Mouse (Mus musculus) liver, embryonic 14.5 days (tissue): ENCODE results near the gene Lair1.

Experiments used
- CTCF ChIP-seq: IDR thresholded peaks from 2 replicates; pipeline ENCODE4 v1.5.1; 2016; ENCODE audit warnings: antibody characterized with exemption, low read depth, control low read depth
- EP300 ChIP-seq: IDR thresholded peaks from 2 replicates; pipeline ENCODE4 v1.6.1; 2016; ENCODE audit warnings: antibody characterized with exemption, low read depth

DNA sequence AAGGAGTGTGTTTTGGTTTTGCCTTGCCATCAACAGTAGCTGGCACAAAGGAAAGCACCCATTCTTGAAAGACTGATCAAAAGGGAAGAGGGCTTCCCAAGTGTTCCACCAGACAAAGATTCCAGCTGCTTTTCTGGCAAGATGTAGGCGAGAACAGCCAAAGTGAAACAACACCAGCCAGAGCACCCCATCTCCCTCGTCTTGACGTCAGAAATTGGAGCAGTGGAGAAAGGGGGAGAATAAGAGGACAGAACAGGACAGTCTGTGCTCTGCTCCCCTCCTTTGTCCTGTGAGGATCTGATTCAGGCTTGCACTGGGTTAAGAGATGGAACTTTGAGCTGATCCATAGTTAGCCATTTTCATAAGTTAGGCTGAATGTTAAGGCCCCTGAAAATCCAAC, 48.8 kb upstream of the Lair1 start:
- TF ChIP-seq CTCF (no peak), EP300 (no peak)
